Mouse (Mus musculus) lung, postnatal 0 days (tissue): Measurements from ENCODE around the gene Thrb. TPM values are rescaled to one million over a fixed set of nuclear protein-coding genes. Genes with fewer than 3 reads are reported as not detected.

ENCODE experiments used
- ATAC-seq: fragments of 200-750 bp; cut with Nextera tagmentation; 2 replicates; pipeline ENCODE4 v1.8.0; 2017; ENCODE audit warnings: moderate library complexity
- DNase-seq: peaks from one replicate; pipeline ENCODE4 v3.0.0-alpha.2; 2016; ENCODE audit warnings: low spot score
- H3K27ac ChIP-seq: fragments of 300-500 bp; sonication (generic); 2 replicates; pipeline ENCODE4 v1.5.1; 2014; ENCODE audit warnings: antibody characterized with exemption, mild to moderate bottlenecking, low read length, mixed read lengths
- H3K27me3 ChIP-seq: fragments of 300-500 bp; sonication (generic); replicated peaks from 2 replicates; pipeline ENCODE4 v1.6.1; 2014; ENCODE audit warnings: low read length, mixed read lengths; ENCODE audit not compliant: insufficient read depth
- H3K36me3 ChIP-seq: fragments of 300-500 bp; sonication (generic); 2 replicates; pipeline ENCODE4 v1.6.1; 2014; ENCODE audit warnings: low read length, mixed read lengths; ENCODE audit not compliant: insufficient read depth
- H3K4me1 ChIP-seq: fragments of 300-500 bp; sonication (generic); 2 replicates; pipeline ENCODE4 v1.6.1; 2014; ENCODE audit warnings: antibody characterized with exemption, low read depth, low read length, mixed read lengths; ENCODE audit not compliant: insufficient read depth
- H3K4me2 ChIP-seq: fragments of 300-500 bp; sonication (generic); replicated peaks from 2 replicates; pipeline ENCODE4 v1.6.1; 2014; ENCODE audit warnings: low read depth, mild to moderate bottlenecking, low read length, moderate library complexity, mixed read lengths
- H3K4me3 ChIP-seq: fragments of 300-500 bp; sonication (generic); 2 replicates; pipeline ENCODE4 v1.5.1; 2014; ENCODE audit warnings: low read depth, low read length
- H3K9ac ChIP-seq: fragments of 300-500 bp; sonication (generic); replicated peaks from 2 replicates; pipeline ENCODE4 v1.6.1; 2014; ENCODE audit warnings: low read depth, mild to moderate bottlenecking
- H3K9me3 ChIP-seq: fragments of 300-500 bp; sonication (generic); 2 replicates; pipeline ENCODE4 v1.6.1; 2016; ENCODE audit warnings: low read length, mixed read lengths
- CTCF ChIP-seq: IDR thresholded peaks from 2 replicates; pipeline ENCODE4 v1.5.1; 2016; ENCODE audit warnings: antibody characterized with exemption, mild to moderate bottlenecking
- EP300 ChIP-seq: IDR thresholded peaks from 2 replicates; pipeline ENCODE4 v1.6.1; 2016; ENCODE audit warnings: antibody characterized with exemption, mild to moderate bottlenecking, control low read depth
- WGBS: fragments of 180-500 bp; shearing (Covaris S2); extraction: QIAGEN DNeasy Blood & Tissue Kit; methylation state at CpG from one replicate; pipeline ENCODE4 v1.1.7; 2014; 5-methylcytosine and 5-hydroxymethylcytosine counted together
- polyA plus RNA-seq: library from polyadenylated mRNA; unstranded; fragments of >200 nt; fragmentation: Nextera tagmentation; extraction: Ambion mirVana; gene quantifications from 2 replicates; pipeline ENCODE4 v1.2.1, GENCODE M21; 2015

Gene Thrb
- polyA plus RNA-seq, 1 experiment from 2014 or later = 2.8 TPM

DNA sequence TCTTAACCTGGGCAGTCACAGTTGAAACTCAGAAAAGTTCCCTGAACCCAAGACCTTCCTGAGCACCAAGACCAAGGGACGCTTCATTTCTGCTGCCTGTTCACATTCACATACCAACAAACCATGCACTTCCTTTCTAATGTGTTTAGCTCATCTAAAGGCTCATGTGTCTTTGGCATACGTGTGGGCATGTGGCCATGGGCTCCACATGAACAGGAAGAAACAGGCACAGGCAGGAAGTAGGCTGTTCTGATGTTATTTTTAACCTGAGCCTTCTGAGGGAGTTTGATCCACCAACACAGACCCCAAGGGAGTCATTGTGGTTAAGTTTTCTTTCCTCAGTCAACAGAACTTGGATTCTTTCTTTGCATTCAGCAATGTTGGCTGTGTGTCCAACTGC is 341.8 kb downstream of the Thrb start:
- Histone ChIP-seq H3K4me1 (no peaks in the 10 kb centered on the region), H3K9ac (no peak overlapping the region), H3K27me3 (no peaks in the 10 kb centered on the region), H3K27ac (no peak overlapping the region), H3K36me3 (no peaks in the 10 kb centered on the region), H3K4me3 (no peak overlapping the region), H3K9me3 (no peaks in the 10 kb centered on the region), H3K4me2 (no peak overlapping the region)
- 37% methylated on average over 2 of the region's 2 CpGs for WGBS
- ATAC-seq (no peak), DNase-seq (no peak)
- TF ChIP-seq CTCF (no peak), EP300 (no peak)

DNA sequence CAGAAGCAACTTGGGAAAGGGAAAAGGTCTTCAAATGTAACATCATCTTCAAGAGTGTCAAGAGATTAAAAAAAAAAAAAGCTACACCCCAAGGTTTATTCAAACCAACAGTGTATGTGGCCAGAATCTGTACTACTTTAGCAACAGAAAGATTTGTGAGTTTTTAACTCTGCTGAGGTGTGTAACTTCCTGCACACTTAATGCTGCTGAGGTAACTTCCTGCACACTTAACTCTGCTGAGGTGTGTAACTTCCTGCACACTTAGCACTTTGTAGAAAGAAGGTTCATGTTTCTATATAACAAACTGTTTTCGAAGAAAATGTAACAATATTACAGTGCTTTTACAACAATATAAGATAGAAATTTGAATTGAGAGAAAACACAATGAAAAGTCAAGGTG is 343.6 kb downstream of the Thrb start:
- 85% methylated on average over 1 of the region's 1 CpGs for WGBS
- ATAC-seq (no peak), DNase-seq (no peak)
- no peak overlapping the region for H3K4me3 ChIP-seq
- no peaks in the 10 kb centered on the region for H3K36me3 ChIP-seq
- no peaks in the 10 kb centered on the region for H3K4me1 ChIP-seq
- H3K9ac ChIP-seq = no peak overlapping the region
- no peak for TF ChIP-seq EP300
- TF ChIP-seq CTCF = no peak
- H3K27ac ChIP-seq = no peak overlapping the region
- no peaks in the 10 kb centered on the region for H3K27me3 ChIP-seq
- no peaks in the 10 kb centered on the region for H3K9me3 ChIP-seq
- H3K4me2 ChIP-seq = no peak overlapping the region

- Histone ChIP-seq H3K27me3 (no peaks in the 10 kb centered on the region), H3K9me3 (no peaks in the 10 kb centered on the region), H3K4me1 (no peaks in the 10 kb centered on the region), H3K9ac (no peak overlapping the region), H3K4me2 (no peak overlapping the region), H3K36me3 (no peaks in the 10 kb centered on the region), H3K27ac (no peak overlapping the region), H3K4me3 (no peak overlapping the region)
- DNase-seq (peak; percentile 14), ATAC-seq (no peak)
- TF ChIP-seq EP300 = no peak
- TF ChIP-seq CTCF = no peak
- 56% methylated on average over 3 of the region's 3 CpGs for WGBS
Observed at GRCm38 (mm10) chr14:18008524-18008923, 348.5 kb downstream of the Thrb start.

GRCm38 (mm10) chr14:18016604-18017003 is 356.5 kb downstream of the Thrb start:
- Histone ChIP-seq H3K9ac (no peak overlapping the region), H3K9me3 (no peaks in the 10 kb centered on the region), H3K27ac (no peak overlapping the region), H3K4me2 (no peak overlapping the region), H3K36me3 (no peaks in the 10 kb centered on the region), H3K4me1 (no peaks in the 10 kb centered on the region), H3K4me3 (no peak overlapping the region), H3K27me3 (no peaks in the 10 kb centered on the region)
- ATAC-seq (no peak), DNase-seq (no peak)
- WGBS = 84% methylated on average over 5 of the region's 5 CpGs
- TF ChIP-seq EP300 = no peak
- TF ChIP-seq CTCF = no peak

- H3K4me3 ChIP-seq = no peak overlapping the region
- H3K4me2 ChIP-seq = no peak overlapping the region
- no peak overlapping the region for H3K27ac ChIP-seq
- ATAC-seq = no peak
- DNase-seq = no peak
- 79% methylated on average over 4 of the region's 4 CpGs for WGBS
- no peaks in the 10 kb centered on the region for H3K36me3 ChIP-seq
- no peak overlapping the region for H3K9ac ChIP-seq
- no peaks in the 10 kb centered on the region for H3K4me1 ChIP-seq
- H3K27me3 ChIP-seq = no peaks in the 10 kb centered on the region
- no peak for TF ChIP-seq EP300
- no peak for TF ChIP-seq CTCF
- H3K9me3 ChIP-seq = no peaks in the 10 kb centered on the region
Observed at GRCm38 (mm10) chr14:18020128-18020527, 360.1 kb downstream of the Thrb start.

DNA sequence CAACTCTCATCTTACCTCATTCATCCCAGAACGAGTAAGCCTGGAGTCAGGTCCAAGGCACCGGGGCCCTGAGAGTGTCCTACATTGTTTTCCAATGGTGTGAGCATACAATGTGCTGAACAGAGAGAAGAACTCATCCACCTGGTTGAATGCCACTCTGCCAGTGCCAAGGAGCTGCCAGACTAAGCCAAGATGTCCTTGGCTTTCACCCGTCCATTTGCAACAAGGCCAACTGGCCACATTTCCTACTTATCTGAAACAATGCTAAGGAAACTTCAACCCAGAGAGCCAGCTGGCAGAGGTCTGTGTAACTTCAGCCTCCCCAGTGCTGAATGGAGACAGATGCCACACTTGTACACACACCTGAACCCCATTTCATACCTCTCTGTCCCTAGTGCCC is 360.6 kb downstream of the Thrb start:
- no peak for TF ChIP-seq EP300
- no peaks in the 10 kb centered on the region for H3K27me3 ChIP-seq
- no peaks in the 10 kb centered on the region for H3K9me3 ChIP-seq
- no peaks in the 10 kb centered on the region for H3K4me1 ChIP-seq
- H3K27ac ChIP-seq = no peak overlapping the region
- DNase-seq (no peak), ATAC-seq (no peak)
- H3K4me2 ChIP-seq = no peak overlapping the region
- no peak overlapping the region for H3K4me3 ChIP-seq
- H3K9ac ChIP-seq = no peak overlapping the region
- 79% methylated on average over 3 of the region's 3 CpGs for WGBS
- no peaks in the 10 kb centered on the region for H3K36me3 ChIP-seq

- H3K4me2 ChIP-seq = no peak overlapping the region
- DNase-seq = no peak
- H3K27ac ChIP-seq = no peak overlapping the region
- H3K4me1 ChIP-seq = no peaks in the 10 kb centered on the region
- H3K4me3 ChIP-seq = no peak overlapping the region
- H3K36me3 ChIP-seq = no peaks in the 10 kb centered on the region
- no peaks in the 10 kb centered on the region for H3K27me3 ChIP-seq
- ATAC-seq = no peak
- WGBS = 48% methylated on average over 2 of the region's 2 CpGs
- no peaks in the 10 kb centered on the region for H3K9me3 ChIP-seq
- TF ChIP-seq EP300 (no peak), CTCF (no peak)
- no peak overlapping the region for H3K9ac ChIP-seq
Observed at GRCm38 (mm10) chr14:18021726-18022125, 361.7 kb downstream of the Thrb start.
